Comparison of ENCODE assay signal across 8 mouse cellular contexts in the genomic region with DNA sequence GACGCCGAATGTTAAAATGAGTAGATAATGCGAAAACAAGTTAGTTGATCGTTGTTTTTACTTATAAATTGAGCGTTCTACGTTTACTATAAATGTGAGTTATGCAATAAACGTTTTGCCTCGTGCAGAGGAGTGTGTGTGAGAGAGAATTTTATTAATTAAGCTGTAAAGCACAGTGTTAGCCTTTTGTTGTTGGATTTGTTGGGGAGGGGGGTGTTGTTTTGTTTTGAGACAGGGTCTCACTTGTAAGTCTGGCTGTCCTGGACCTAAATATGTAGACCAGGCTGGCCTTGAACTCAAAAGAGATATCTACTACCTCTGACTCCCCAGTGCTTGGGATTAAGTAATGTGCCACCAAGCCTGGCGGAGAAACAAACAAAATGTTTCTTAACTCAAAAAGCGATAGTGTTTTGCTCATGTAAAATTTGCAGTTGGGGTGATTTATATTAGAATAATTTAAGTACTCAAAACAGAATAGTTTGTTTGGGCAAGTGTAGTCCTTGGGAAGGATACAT. TPM values are rescaled to one million over a fixed set of nuclear protein-coding genes. Genes with fewer than 3 reads are reported as not detected.
DNase-seq lines count a peak whose midpoint lies in the region; ATAC-seq and TF ChIP-seq lines count a peak whose summit lies in the region.

No protein-coding gene starts in this region.

- TF ChIP-seq CTCF in embryonic fibroblast, embryonic 13.5 days (IDR thresholded peaks at IDR 0.05; ENCODE audit: borderline replicate concordance, insufficient read depth, low read length) = no peak

- H3K9me3 ChIP-seq in lung, embryonic 16.5 days (ENCODE audit: control insufficient read depth, low read length) = no peaks in the 10 kb centered on the region
- no peaks in the 10 kb centered on the region for H3K9me3 ChIP-seq in limb, embryonic 10.5 days (replicated peaks)
- no peaks in the 10 kb centered on the region for H3K9me3 ChIP-seq in neural tube, embryonic 14.5 days (ENCODE audit: control insufficient read depth, low read length)

- peak overlapping the region; percentile 94 for H3K4me2 ChIP-seq in lung, embryonic 16.5 days (ENCODE audit: low read depth, low read length)
- H3K4me2 ChIP-seq in neural tube, embryonic 14.5 days (ENCODE audit: low read depth, low read length) = peak overlapping the region; percentile 82

- H3K36me3 ChIP-seq in lung, embryonic 16.5 days (ENCODE audit: control insufficient read depth, insufficient read depth, low read length) = 0 out of 2 replicates have a peak, but pooled peaks cover 2% of the 10 kb centered on the region
- peaks cover 20% of the 10 kb centered on the region for H3K36me3 ChIP-seq in limb, embryonic 10.5 days
- no peaks in the 10 kb centered on the region; the same call in 1 of the 2 replicates for H3K36me3 ChIP-seq in neural tube, embryonic 14.5 days (ENCODE audit: control insufficient read depth, insufficient read depth, low read length)

- peak overlapping the region; percentile 79 for H3K4me3 ChIP-seq in lung, embryonic 16.5 days (ENCODE audit: low read length)
- peak overlapping the region; percentile 93 for H3K4me3 ChIP-seq in embryonic fibroblast, embryonic 13.5 days (ENCODE audit: insufficient read depth, low read length)
- peak overlapping the region; percentile 95 for H3K4me3 ChIP-seq in limb, embryonic 10.5 days
- peak overlapping the region; percentile 89 for H3K4me3 ChIP-seq in neural tube, embryonic 14.5 days (ENCODE audit: low read depth, low read length)

- no peak for DNase-seq in lung, postnatal 14 days
- DNase-seq in limb, embryonic 10.5 days (ENCODE audit: low spot score) = no peak
- no peak for DNase-seq in kidney, postnatal 10 days
- no peak for DNase-seq in cerebellum, postnatal 4 days (ENCODE audit: low spot score in 2 of 2)
- DNase-seq in frontal cortex, adult 2 months (ENCODE audit: extremely low spot score in 1 of 2, low spot score in 1 of 2) = no peak

- no peaks in the 10 kb centered on the region for H3K27me3 ChIP-seq in lung, embryonic 16.5 days (ENCODE audit: control insufficient read depth, insufficient read depth, low read depth, low read length)
- no peaks in the 10 kb centered on the region for H3K27me3 ChIP-seq in limb, embryonic 10.5 days (ENCODE audit: low read depth, poor library complexity, severe bottlenecking)
- H3K27me3 ChIP-seq in neural tube, embryonic 14.5 days (ENCODE audit: control insufficient read depth, insufficient read depth, low read length) = no peaks in the 10 kb centered on the region

- H3K27ac ChIP-seq in lung, embryonic 16.5 days (ENCODE audit: low read length) = 0 out of 2 replicates have a peak overlapping the region, but pooled peaks have one; percentile 22
- no peak overlapping the region for H3K27ac ChIP-seq in embryonic fibroblast, embryonic 13.5 days (ENCODE audit: insufficient read depth, low read length)
- H3K27ac ChIP-seq in limb, embryonic 10.5 days = peak overlapping the region; percentile 95
- H3K27ac ChIP-seq in neural tube, embryonic 14.5 days (ENCODE audit: low read depth, low read length) = no peak overlapping the region

- WGBS in lung, embryonic 16.5 days = 3% methylated on average over 10 of the region's 10 CpGs
- 13% methylated on average over 10 of the region's 10 CpGs for WGBS in limb, embryonic 10.5 days
- 10% methylated on average over 10 of the region's 10 CpGs for whole genome bisulfite sequencing in neural tube, embryonic 14.5 days

- ATAC-seq in lung, embryonic 16.5 days (ENCODE audit: low read depth) = no peak
- ATAC-seq in neural tube, embryonic 14.5 days (ENCODE audit: low read depth) = no peak

- peak overlapping the region; percentile 91 for H3K9ac ChIP-seq in lung, embryonic 16.5 days (ENCODE audit: low read length)
- H3K9ac ChIP-seq in neural tube, embryonic 14.5 days (replicated peaks; ENCODE audit: low read depth, low read length) = peak overlapping the region; percentile 76; the same call in 1 of the 2 replicates

- H3K4me1 ChIP-seq in lung, embryonic 16.5 days (replicated peaks; ENCODE audit: control insufficient read depth, insufficient read depth, low read length) = peaks cover 21% of the 10 kb centered on the region
- peaks cover 4% of the 10 kb centered on the region for H3K4me1 ChIP-seq in embryonic fibroblast, embryonic 13.5 days (ENCODE audit: control insufficient read depth, insufficient read depth, low read length)
- H3K4me1 ChIP-seq in limb, embryonic 10.5 days = peaks cover 19% of the 10 kb centered on the region
- peaks cover 27% of the 10 kb centered on the region for H3K4me1 ChIP-seq in neural tube, embryonic 14.5 days (ENCODE audit: control insufficient read depth, insufficient read depth, low read length)

- no peak for TF ChIP-seq POLR2A in embryonic fibroblast, embryonic 13.5 days (IDR thresholded peaks at IDR 0.05; ENCODE audit: low read depth, low read length)

RNA-seq across cellular contexts. Expression of gene Ccnt2, which starts 1.3 kb away (rescaled TPM):
- polyA plus RNA-seq in lung, embryonic 16.5 days (2015; fragmentation: Nextera tagmentation; extraction: Ambion mirVana) = 82.3 and 86.8 TPM in 2 replicates
- 43.5 and 49.0 TPM in 2 replicates for polyA plus RNA-seq in embryonic fibroblast, embryonic 13.5 days (2011; ENCODE audit: insufficient read length, low read depth, missing spikeins)
- 81.4 and 94.9 TPM in 2 replicates for polyA plus RNA-seq in limb, embryonic 10.5 days (2016; fragmentation: Nextera tagmentation; extraction: Ambion mirVana)
- polyA plus RNA-seq in neural tube, embryonic 14.5 days (2014; fragmentation: Nextera tagmentation; extraction: Ambion mirVana) = 110 and 113 TPM in 2 replicates
- 55.2 and 58.6 TPM in 2 replicates for polyA plus RNA-seq in frontal cortex, adult 2 months (2012; rRNA removed)

RNA-seq across cellular contexts. Expression of gene Acmsd, which starts 46.0 kb away (rescaled TPM):
- polyA plus RNA-seq in lung, embryonic 16.5 days (2015; fragmentation: Nextera tagmentation; extraction: Ambion mirVana) = 0.26 and 0.31 TPM in 2 replicates
- not detected in 2 replicates for polyA plus RNA-seq in embryonic fibroblast, embryonic 13.5 days (2011; ENCODE audit: insufficient read length, low read depth, missing spikeins)
- polyA plus RNA-seq in limb, embryonic 10.5 days (2016; fragmentation: Nextera tagmentation; extraction: Ambion mirVana) = 0.23 and 0.29 TPM in 2 replicates
- polyA plus RNA-seq in neural tube, embryonic 14.5 days (2014; fragmentation: Nextera tagmentation; extraction: Ambion mirVana) = 0.16 TPM in 1 of 2 replicates, not detected in the other
- polyA plus RNA-seq in frontal cortex, adult 2 months (2012; rRNA removed) = not detected in 2 replicates

Comparison
In these comparisons a context has a peak if more than half of its experiments do, and no peak if none do; other contexts are left out.
1. H3K27ac ChIP-seq: peak in lung, embryonic 16.5 days (single experiment) and limb, embryonic 10.5 days (single experiment); none in embryonic fibroblast, embryonic 13.5 days (single experiment) and neural tube, embryonic 14.5 days (single experiment).
2. Peak in every context shown above with its lines, with median percentiles within 50 percentile points of each other: H3K4me3 ChIP-seq.